Mouse (Mus musculus): ENCODE measurements around the gene Pik3cg. TPM values are rescaled to one million over a fixed set of nuclear protein-coding genes. Genes with fewer than 3 reads are reported as not detected.

Pik3cg gene
- total RNA-seq, 2 experiments from 2014 or later, result 2.1 to 2.6 TPM

- intact Hi-C loops (cut with DNase I), result no loop called here
- DNase-seq, result no peak
Measured at GRCm38 (mm10) chr12:32201932-32202331, 6.5 kb downstream of the Pik3cg start.

GRCm38 (mm10) chr12:32201070-32201585, 7.3 kb downstream of the Pik3cg start:
- no peak for DNase-seq
- intact Hi-C loops (cut with DNase I), result no loop called here

- intact Hi-C loops (cut with DNase I), result no loop called here
- DNase-seq, result no peak
Measured at GRCm38 (mm10) chr12:32200387-32201069, 7.9 kb downstream of the Pik3cg start.

DNA sequence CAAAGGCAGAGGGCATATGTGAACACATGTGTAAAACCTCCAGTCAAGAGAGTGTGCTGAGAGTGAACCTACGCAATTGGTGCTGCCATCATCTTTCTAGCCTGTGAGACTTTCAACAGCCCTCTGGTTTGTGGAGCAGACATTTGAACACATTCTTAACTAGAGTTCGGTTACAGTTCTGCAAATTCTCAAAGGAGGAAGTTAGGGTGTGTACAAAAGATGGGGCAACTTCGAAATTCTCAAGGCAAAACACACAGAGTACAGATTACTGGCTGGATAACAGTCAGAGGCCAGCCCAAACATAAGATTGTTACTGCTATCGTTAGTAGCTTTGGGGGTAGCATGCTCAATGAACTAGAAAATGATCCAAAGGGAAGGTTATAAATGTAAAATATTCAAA, 9.0 kb downstream of the Pik3cg start:
- intact Hi-C loops (cut with DNase I), result no loop called here
- DNase-seq, result no peak

DNA sequence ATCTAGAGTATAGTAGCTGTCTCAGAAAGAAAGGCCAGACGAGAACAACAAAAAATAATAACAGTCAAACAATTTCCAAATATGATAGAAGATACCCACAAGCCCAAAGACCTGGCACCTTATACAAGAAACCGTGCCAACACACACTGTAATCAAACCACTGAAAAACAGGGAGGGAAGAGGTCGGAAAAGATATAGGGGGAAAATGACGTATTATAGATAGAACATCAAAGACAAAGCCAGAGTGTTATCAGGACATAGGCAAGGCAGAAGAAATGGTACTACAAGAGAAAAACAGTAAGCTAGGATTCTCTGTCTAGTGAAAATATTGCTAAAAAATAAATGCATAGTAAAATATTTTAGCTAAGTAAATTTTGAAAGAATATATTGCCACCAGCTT, 10.4 kb downstream of the Pik3cg start:
- no peak for DNase-seq
- intact Hi-C loops (cut with DNase I), result no loop called here

DNA sequence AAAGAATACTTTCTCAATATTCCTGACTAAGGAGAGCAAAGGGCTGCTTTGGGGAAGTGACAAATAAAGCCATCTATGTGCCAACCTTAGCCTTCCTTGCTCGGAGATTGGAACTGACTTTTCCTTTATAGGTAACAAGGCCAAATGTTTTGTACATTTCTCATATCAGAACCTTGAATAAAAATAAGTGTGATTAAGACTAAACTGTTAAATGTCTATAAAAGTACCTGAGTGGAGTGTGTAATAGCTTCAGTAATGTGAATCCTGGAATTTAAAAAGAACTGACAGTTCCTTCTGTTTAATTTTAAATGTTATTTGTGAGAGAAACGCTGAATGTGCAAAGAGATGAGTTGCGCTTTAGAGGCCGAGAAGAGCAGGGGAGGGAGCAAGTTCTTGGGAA, 13.5 kb downstream of the Pik3cg start:
- intact Hi-C loops (cut with DNase I), result no loop called here
- DNase-seq, result no peak

DNA sequence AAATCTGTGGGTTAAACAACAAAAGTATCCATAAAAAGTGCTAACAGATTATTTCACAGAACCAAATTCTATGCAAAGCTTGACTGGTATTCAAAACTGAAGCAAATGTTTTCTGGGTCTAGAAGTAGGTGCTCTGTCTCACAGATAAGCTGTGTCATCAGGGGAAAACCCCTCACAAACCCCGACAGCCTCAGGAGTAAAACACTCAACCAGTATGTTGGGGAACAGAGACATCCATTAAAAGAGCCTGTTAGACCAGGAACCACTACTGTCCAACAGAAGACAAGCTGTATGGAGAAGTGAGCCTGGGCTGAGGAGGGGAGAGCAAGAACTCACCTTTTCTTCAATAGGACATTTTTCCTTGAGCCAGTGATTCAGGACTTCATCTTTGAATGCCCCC, 14.1 kb downstream of the Pik3cg start:
- DNase-seq, result no peak
- intact Hi-C loops (cut with DNase I), result no loop called here

- DNase-seq, result no peak
- intact Hi-C loops (cut with DNase I), result no loop called here
Measured at GRCm38 (mm10) chr12:32190927-32191326, 17.5 kb downstream of the Pik3cg start.

- intact Hi-C loops (cut with DNase I), result no loop called here
- DNase-seq, result no peak
Measured at GRCm38 (mm10) chr12:32187668-32188236, 20.7 kb downstream of the Pik3cg start.

GRCm38 (mm10) chr12:32186627-32187255, 21.7 kb downstream of the Pik3cg start:
- intact Hi-C loops (cut with DNase I), result no loop called here
- no peak for DNase-seq

GRCm38 (mm10) chr12:32184874-32185273, 23.6 kb downstream of the Pik3cg start:
- DNase-seq, result no peak

GRCm38 (mm10) chr12:32183584-32183983, 24.9 kb downstream of the Pik3cg start:
- intact Hi-C loops (cut with DNase I), result no loop called here

More at GRCm38 (mm10) chr12:32184874-32185273, 23.6 kb downstream of the Pik3cg start:
- intact Hi-C loops (cut with DNase I), result no loop called here

DNA sequence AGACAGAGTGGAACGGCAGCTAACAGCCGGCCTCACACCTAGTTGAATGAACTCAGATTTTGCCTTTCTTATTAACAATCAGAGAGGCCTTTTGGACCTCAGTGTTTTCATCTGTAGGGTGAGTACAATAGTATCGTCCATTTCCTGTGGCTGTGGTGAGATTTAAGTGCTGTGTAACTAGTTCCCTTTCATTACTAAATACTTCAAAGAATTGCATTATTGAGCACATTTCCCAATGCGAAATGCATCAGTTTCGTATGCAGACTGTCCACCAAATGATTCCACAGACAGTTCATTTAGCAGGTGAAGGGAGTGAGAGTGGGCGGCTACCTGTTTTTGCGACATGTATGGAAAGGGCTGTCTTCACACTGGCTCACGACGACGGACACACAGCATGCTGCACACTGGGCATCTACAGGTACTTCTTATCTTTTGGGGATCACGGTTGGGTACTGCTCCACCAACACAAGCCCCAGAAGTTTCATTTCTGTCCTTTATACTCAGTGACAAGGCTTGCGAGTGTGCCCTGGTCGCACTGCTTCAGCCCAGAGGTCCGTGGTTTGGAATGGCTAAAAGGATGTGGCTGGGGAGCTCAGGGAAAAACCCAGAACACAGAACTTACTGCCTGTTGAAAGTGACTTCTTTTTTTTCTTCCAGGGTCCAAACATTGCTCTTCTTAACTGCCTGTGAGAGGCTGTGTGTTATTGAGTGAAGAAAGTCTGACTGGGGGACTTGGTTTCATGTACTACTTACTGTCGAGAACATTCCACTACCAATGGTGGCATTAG, 25.6 kb downstream of the Pik3cg start:
- no peak for DNase-seq
- intact Hi-C loops (cut with DNase I), result no loop called here

More at GRCm38 (mm10) chr12:32183584-32183983, 24.9 kb downstream of the Pik3cg start:
- DNase-seq, result no peak

GRCm38 (mm10) chr12:32181885-32182284, 26.6 kb downstream of the Pik3cg start:
- DNase-seq, result no peak
- intact Hi-C loops (cut with DNase I), result no loop called here

- no peak for DNase-seq
- intact Hi-C loops (cut with DNase I), result no loop called here
Measured at GRCm38 (mm10) chr12:32174437-32174836, 34.0 kb downstream of the Pik3cg start.

DNA sequence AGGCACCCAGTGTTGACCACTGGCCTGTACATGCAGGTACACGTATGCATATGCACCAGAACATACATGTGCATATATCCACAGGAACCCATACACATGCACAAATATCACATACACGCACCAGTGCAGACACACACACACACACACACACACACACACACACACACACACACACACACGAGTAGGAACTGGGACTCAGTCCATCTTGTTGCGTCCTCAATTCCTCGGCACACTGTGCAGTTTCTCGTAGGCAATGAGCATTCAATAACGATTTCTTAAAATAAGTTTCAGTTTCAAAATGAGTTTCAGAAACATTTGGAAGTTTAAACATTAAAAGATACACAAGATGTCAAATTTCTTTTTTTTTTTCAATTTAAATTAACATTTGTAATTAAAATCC, 35.6 kb downstream of the Pik3cg start:
- DNase-seq, result no peak
- intact Hi-C loops (cut with DNase I), result no loop called here

DNA sequence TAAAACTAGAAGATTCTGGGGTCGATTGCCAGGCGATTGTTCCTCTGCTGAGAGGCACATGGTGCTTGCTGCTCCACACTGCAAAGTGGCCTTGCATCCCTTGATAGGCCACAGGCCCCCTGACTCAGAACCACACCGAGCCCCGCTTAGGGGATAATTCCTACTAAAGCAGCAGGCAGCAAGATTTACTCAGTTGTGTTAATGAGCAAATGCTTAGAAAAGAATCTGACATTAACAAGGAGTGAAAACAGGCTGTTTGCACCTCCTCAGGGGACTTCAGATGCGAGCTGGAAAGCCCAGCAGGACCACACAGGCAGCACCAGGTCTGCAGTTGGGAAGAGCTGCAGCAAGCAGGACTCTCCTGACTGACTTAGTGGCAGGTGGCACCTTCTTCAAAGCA, 39.3 kb downstream of the Pik3cg start:
- no peak for DNase-seq
- intact Hi-C loops (cut with DNase I), result no loop called here

GRCm38 (mm10) chr12:32168751-32169150, 39.7 kb downstream of the Pik3cg start:
- DNase-seq, result no peak
- intact Hi-C loops (cut with DNase I), result no loop called here

DNA sequence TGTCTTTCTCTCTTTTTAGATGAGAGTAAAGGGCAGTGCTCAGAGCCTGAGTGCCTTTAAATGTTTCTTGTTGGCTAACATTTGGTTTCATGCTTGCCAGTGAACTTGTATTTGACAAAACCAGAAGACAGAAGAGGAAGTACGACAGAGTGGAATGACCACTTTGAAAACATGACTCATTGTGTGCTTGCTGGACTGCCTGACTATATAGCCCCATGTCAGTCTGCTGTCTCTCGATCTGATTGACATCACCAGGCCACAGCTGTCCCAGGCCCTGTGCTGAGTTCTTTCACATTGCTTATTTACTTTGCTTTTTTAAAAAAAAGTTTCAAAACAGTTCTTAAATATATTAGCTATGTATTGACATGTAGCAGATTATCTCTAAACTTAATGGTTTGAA, 44.8 kb downstream of the Pik3cg start:
- no peak for DNase-seq

GRCm38 (mm10) chr12:32158757-32159156, 49.7 kb downstream of the Pik3cg start:
- intact Hi-C loops (cut with DNase I), result no loop called here

More for the DNA sequence above, 44.8 kb downstream of the Pik3cg start:
- intact Hi-C loops (cut with DNase I), result no loop called here

DNA sequence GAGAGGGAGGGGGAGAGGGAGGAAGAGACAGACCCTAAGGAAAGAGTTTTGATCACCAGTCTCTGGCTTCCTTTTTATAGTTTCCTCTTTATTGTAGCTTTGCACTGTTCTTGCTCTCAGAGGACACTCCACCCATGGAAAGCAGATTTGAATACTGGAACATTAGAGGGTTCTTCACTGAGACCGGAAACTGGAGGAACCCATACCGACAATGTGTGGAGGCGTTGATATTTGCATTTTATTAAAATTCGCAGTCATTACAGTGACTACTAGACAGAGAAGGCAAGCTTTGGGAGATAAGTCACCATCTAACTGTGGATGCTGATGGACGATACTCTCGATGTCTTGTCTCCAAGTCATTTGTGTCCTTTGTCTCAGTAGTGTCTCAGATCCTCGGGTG, 61.9 kb downstream of the Pik3cg start:
- no peak for DNase-seq
- intact Hi-C loops (cut with DNase I), result no loop called here

More at GRCm38 (mm10) chr12:32158757-32159156, 49.7 kb downstream of the Pik3cg start:
- DNase-seq, result no peak
